Mouse (Mus musculus) myocyte (in vitro differentiated cells): ENCODE results near the gene Ptpn18.

Experiments
- E2F4 ChIP-seq: IDR thresholded peaks from one replicate; pipeline ENCODE4 v1.6.1; 2011; ENCODE audit warnings: mild to moderate bottlenecking, control low read depth, moderate library complexity; ENCODE audit not compliant: insufficient read depth
- MAX ChIP-seq: IDR thresholded peaks from one replicate; pipeline ENCODE4 v1.6.1; 2011; ENCODE audit warnings: low read depth, mild to moderate bottlenecking, control low read depth
- POLR2A ChIP-seq: IDR thresholded peaks from one replicate; pipeline ENCODE4 v1.6.1; 2011; ENCODE audit warnings: low read depth, mild to moderate bottlenecking, control low read depth, moderate library complexity; ENCODE audit not compliant: insufficient read length
- POLR2AphosphoS2 ChIP-seq: IDR thresholded peaks from one replicate; pipeline ENCODE4 v1.6.1; 2011; ENCODE audit warnings: low read depth, control low read depth; ENCODE audit not compliant: insufficient read length
- SRF ChIP-seq: IDR thresholded peaks from one replicate; pipeline ENCODE4 v1.6.1; 2011; ENCODE audit warnings: low read depth; ENCODE audit not compliant: control insufficient read depth, insufficient read length
- TCF12 ChIP-seq: IDR thresholded peaks from one replicate; pipeline ENCODE4 v1.6.1; 2011; ENCODE audit warnings: mild to moderate bottlenecking, control low read depth; ENCODE audit not compliant: poor library complexity, insufficient read depth, severe bottlenecking

DNA sequence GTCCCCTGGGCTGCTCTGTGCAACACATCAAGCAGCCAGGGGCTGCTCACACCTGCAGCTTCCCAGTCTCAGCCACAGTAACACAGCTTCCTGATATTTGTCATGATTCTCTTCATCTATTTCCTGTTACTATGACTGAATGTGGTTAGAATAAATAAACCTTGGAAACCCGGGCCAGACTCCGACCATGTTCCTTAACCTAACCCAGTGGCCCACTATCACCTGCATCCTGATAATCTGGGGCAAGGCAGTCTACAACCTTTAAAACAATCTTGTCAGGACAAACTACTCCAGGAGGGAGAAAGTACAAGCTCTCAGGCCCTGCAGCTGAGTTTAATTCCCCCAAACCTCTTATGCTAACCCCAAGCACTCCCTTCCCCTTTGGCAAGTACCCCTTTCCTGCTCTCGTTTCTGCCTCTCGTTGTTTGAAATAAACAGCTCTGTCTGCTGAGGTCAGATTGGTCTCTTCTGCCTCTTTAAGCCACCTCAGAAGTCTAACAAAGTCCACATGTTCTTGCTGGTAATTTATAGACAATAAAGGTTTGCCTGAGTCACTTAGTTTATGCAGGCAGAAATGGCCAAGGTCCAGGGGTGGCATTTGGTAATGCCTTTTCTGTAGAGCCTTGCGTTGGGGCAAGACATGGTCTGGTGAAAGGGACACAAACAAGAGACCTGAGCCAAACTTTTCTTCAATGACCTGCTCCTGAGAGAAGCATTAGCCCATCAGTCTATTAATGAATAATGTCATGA is 22.5 kb downstream of the Ptpn18 start:
- TF ChIP-seq MAX (no peak), E2F4 (no peak), POLR2A (no peak), POLR2AphosphoS2 (no peak), SRF (no peak), TCF12 (no peak)
